Mouse (Mus musculus): Measurements from ENCODE around the gene Krt42.
"Not testable (repeated sequence)": the region's sequence is repeated elsewhere in the genome, so short reads cannot be mapped to it uniquely, and the experiment has no call there.

The Krt42 gene

DNA sequence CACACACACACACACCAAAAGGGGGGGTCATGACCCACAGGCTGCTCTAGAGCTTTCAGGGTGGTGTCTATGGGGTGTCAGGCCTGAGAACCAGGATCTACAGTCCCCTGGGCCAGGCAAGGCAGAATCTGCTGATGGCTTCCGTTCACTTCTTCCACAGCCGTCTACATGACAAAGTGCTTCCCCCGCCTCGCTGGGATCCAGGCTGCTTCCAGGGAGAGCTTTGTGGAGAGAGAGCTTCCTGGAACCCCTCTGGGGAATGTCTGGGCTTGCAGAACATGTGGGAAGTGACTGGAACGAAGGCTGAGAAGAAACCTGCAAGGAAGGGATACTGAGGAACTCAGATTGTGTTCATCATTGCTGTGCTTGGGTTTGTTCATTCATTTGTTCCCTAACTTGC lies 9.1 kb upstream of the Krt42 start:
- no peak for DNase-seq (ENCODE audit: low spot score)

- DNase-seq (ENCODE audit: low spot score), result no peak
Measured at GRCm38 (mm10) chr11:100277726-100278480, 8.2 kb upstream of the Krt42 start.

GRCm38 (mm10) chr11:100275466-100275865 lies 5.8 kb upstream of the Krt42 start:
- DNase-seq (ENCODE audit: low spot score), result no peak

- no peak for DNase-seq (ENCODE audit: low spot score)
Measured at GRCm38 (mm10) chr11:100274719-100275118, 5.0 kb upstream of the Krt42 start.

DNA sequence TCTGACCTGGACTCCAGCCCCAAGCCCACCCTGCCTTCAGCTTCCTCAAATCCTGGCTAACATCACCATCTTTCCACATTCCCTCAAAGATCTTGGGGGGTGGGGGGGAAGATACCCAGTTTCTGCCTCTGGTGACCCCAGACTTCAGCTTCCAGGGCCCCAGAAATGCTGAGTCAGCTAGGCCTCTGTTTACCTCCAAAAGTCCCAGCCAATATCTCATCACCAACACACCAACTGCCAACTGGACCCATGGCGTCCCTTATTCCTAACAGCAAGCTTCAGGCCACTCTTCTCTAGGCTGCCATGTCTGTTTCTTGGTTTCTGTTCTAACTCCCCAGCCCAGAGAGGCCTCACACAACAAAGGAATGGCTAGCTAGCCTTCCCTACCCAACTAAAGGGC lies 2.2 kb upstream of the Krt42 start:
- DNase-seq (ENCODE audit: low spot score), result no peak

- no peak for DNase-seq (ENCODE audit: low spot score)
Measured at GRCm38 (mm10) chr11:100262058-100262980, 7.4 kb downstream of the Krt42 start.

DNA sequence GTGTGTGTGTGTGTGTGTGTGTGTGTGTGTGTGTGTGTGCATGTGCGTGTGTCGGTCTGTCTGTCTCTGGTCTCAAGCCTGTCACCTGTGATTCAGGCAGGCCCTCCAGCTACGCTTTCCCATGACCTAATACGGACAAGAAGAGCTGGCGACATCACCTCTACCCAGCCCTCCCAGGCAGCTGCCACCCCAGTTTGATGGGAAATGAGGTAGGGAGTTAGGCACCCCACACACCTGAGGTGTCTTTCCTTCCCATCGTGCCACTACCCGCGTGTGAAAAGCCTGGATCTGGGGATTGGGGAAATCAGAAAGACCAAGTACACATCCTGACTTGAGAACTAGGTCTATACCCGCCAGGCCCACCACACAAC lies 8.5 kb downstream of the Krt42 start:
- DNase-seq (ENCODE audit: low spot score), result no peak

DNA sequence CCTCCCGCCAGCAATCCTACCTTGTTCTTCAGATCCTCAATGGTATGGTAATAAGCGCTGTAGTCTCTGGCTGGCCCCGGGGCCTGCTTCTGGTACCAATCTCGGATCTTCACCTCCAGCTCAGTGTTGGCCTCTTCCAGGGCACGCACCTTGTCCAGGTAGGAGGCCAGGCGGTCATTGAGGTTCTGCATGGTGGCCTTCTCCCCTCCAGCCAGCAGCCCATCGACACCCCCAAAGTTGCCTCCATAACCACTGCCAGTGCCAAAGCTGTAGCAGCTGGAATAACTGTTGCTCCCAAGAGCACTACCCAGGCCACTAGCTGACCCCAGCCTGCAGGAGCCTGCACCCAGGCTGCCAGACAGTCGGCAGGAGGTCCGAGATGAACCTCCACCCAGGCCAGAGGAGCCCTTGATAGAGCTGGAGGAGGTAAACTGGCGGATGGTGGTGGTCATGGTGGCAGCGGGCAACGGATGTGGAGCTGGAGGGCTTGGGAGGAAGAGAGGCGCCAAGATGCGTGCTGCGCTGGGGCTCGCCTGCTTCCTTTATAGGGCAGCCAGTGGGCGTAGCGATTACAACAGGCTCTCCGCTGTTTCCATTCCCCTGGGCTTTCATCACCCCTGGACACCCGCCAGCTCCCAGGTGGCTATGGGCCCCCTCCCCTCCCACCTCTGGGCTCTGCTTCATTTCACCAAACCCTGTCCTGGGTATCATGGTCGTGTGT lies 9.0 kb downstream of the Krt42 start, which contains the start of gene Krt17:
Gene Krt17, minus strand, starts transcription at position 516 of the 721 bp plus-strand sequence.
- DNase-seq (ENCODE audit: low spot score), result no peak

- no peak for DNase-seq (ENCODE audit: low spot score)
Measured at GRCm38 (mm10) chr11:100259079-100259478, 10.6 kb downstream of the Krt42 start.

DNA sequence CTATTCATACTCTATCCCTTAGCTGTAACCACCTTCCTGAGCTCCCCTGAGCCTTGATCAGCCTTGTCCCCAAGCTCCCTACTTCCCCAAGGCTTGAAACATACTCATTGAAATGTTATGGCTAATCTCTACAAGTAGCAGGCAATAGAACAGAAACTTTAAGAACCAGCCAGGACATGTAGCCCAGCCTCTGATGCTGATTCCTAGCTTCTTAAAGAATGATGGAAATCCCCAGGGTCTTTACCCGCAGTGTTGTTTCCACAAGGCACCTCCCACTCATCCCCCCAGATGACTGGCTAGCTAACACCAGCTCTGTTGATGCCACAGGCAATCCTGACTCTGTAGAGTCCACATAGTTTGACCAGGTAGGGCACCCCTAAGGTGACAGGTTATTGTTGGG lies 11.7 kb downstream of the Krt42 start:
- no peak for DNase-seq (ENCODE audit: low spot score)

DNA sequence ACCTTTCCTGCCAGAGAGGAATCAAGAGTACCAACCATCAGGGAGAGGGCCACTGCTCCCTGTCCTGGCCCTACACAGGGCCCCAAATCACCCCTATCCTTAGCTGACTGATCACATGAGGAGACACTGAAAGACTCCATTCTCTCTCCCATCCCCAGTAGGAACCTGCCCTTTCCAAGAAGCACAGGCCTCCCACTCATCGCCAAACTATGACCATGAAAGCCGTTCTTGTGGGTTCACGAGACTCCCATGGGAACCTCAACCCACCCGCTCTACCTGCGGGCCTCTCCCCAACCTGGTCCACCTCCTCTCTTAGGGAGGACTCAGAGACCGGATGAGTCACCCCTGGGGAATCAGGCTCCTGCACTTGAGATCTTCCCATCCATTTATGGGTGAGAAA lies 14.2 kb downstream of the Krt42 start:
- no peak for DNase-seq (ENCODE audit: low spot score)

- no peak for DNase-seq (ENCODE audit: low spot score)
Measured at GRCm38 (mm10) chr11:100254360-100255090, 15.1 kb downstream of the Krt42 start.

DNA sequence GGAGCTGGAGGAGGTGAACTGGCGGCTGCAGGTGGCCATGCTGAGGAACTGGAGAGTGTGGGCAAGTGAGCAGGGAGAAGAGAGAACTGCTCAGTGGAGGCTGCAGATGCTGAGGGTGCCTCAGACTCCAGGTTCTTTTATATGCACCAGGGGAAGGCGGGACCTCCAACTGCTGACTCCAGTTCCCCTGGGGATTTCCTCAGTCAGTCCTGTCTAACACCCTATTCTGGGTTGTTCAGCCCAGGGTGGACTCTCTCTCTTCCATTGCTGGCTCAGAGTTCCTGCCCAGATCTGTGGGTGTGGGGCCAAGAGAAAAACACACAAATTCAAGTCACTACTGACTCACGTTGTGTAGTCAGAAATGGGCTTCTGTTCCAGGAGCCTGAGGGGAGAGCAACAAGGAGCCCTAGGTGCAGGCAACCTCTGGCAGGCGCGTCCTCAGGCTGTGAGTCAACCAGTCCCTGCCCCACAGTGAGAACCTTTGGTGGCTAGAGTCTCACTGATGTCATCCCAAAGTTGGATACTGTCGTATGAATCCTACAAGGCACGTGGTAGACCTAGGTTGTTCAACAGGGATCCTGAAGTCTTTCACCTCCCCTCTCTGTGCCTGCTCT lies 20.7 kb downstream of the Krt42 start, which contains the start of gene Krt16:
Gene Krt16, minus strand, starts transcription at position 51 of the 614 bp plus-strand sequence.
- DNase-seq (ENCODE audit: low spot score), result no peak

DNA sequence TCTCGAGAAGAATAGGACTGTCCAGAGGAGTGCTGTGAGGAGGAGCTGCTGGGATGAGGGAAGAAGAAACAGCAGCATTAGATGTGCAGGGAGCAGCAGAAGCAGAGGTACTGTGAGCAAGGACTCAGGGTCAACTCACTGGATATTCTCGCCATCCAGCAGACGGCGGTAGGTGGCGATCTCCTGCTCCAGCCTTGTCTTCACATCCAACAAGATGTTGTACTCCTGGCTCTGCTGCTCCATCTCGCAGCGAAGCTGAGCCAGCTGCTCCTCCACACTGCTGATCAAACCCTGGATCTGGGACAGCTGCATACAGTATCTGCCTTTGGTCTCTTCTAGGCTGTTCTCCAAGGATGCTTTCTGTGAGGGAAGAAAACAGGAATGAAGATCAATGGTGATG lies 23.2 kb downstream of the Krt42 start:
- not testable (repeated sequence) for DNase-seq (ENCODE audit: low spot score)

- not testable (repeated sequence) for DNase-seq (ENCODE audit: low spot score)
Measured at GRCm38 (mm10) chr11:100240272-100240671, 29.4 kb downstream of the Krt42 start.

GRCm38 (mm10) chr11:100221741-100222140 lies 47.9 kb downstream of the Krt42 start:
- DNase-seq (ENCODE audit: low spot score), result no peak

DNA sequence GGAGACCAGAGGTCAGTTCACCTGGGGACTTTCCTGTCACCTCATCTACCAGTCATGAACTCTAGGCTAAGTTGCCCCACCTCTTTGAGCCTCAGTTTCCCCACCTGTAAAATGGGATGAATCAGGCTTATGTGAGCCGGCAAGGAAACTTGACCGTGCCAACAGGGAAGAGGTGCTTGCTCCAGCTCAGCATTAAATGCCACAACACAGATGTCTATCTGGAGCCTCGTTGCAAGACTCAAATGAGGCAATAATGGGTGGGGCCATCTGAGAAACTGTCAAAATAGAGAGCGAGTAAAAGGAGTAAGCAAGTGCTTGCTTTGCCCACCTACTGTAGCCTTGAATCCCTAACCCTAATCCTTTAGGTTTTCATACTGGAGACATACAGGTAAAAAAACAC lies 50.4 kb downstream of the Krt42 start:
- DNase-seq (ENCODE audit: low spot score), result no peak

All from testis, postnatal 14 days (tissue).